Mouse (Mus musculus): Measurements from ENCODE around the gene Ect2l. TPM values are rescaled to one million over a fixed set of nuclear protein-coding genes. Genes with fewer than 3 reads are reported as not detected.

The Ect2l gene
- total RNA-seq (2014; fragmentation: Nextera tagmentation) (not detected in 2 replicates), total RNA-seq (2017) (0.22 TPM in 1 of 2 replicates, not detected in the other), polyA plus RNA-seq (2012) (not detected in 2 replicates)

DNA sequence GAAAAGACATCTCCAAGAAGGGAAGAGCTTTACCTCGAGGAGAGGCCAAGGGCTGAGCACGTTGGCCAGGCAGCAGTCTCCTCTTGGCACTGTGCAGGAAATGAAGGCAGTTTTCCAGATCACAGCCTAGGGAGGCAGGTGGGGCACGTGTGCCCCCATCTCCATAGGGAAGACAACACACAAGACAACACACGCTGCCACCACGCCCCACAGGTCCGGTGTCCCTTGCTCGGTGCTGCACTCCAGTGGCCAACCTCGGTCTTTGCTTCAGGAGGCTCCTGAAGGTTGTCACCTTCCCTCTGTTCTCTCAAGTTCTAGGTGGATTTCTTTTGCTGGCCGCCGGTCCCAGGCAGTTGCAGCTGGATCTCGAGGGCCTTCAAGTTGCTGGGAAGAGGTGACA lies at the start of gene Ect2l:
TSS of gene Ect2l (minus strand) at position 165 of the 400 bp plus-strand sequence.
- H3K9me3 ChIP-seq (replicated peaks), result no peaks in the 10 kb centered on the region
- H3K36me3 ChIP-seq (replicated peaks), result no peaks in the 10 kb centered on the region
- H3K4me1 ChIP-seq (ENCODE audit: insufficient read depth, low read depth, low read length), result peaks cover 5% of the 10 kb centered on the region
- peak; percentile 25 for DNase-seq (ENCODE audit: low spot score)
- peak; percentile 68 for ATAC-seq (ENCODE audit: extremely low read depth, insufficient number of reproducible peaks, low FRiP score, poor library complexity, severe bottlenecking)
- H3K27me3 ChIP-seq (ENCODE audit: insufficient read depth, low read length), result peaks cover 4% of the 10 kb centered on the region
- no peak within 1 kb of the TSS for H3K4me3 ChIP-seq (ENCODE audit: low read depth, low read length)
- TF ChIP-seq CTCF (IDR thresholded peaks at IDR 0.05; ENCODE audit: low read depth, low read length), result peak; percentile 58
- TF ChIP-seq POLR2AphosphoS5 (IDR thresholded peaks at IDR 0.05; ENCODE audit: insufficient replicate concordance, low read depth, low read length), result no peak

GRCm38 (mm10) chr10:18251345-18251744 lies 40.7 kb upstream of the Ect2l start:
- TF ChIP-seq GATA1 (IDR thresholded peaks at IDR 0.05; ENCODE audit: borderline replicate concordance, low read length), result no peak
- no peak for TF ChIP-seq CTCF (IDR thresholded peaks at IDR 0.05; ENCODE audit: low read depth, low read length)
- TF ChIP-seq TAL1 (conservative IDR thresholded peaks at IDR 0.05; ENCODE audit: low read depth, low read length), result no peak
- TF ChIP-seq GATA2 (IDR thresholded peaks at IDR 0.05; ENCODE audit: borderline replicate concordance, low read depth, low read length), result no peak
- TF ChIP-seq POLR2AphosphoS5 (IDR thresholded peaks at IDR 0.05; ENCODE audit: insufficient replicate concordance, low read depth, low read length), result no peak
- Histone ChIP-seq H3K4me1 (ENCODE audit: insufficient read depth, low read depth, low read length) (no peaks in the 10 kb centered on the region), H3K27me3 (ENCODE audit: insufficient read depth, low read length) (peaks cover 4% of the 10 kb centered on the region; the same call in 1 of the 2 replicates), H3K9me3 (replicated peaks) (no peaks in the 10 kb centered on the region), H3K4me3 (ENCODE audit: low read depth, low read length) (no peak overlapping the region), H3K36me3 (replicated peaks) (no peaks in the 10 kb centered on the region)
- ATAC-seq (ENCODE audit: extremely low read depth, insufficient number of reproducible peaks, low FRiP score, poor library complexity, severe bottlenecking) (no peak), DNase-seq (ENCODE audit: low spot score) (no peak)

- ATAC-seq (ENCODE audit: extremely low read depth, insufficient number of reproducible peaks, low FRiP score, poor library complexity, severe bottlenecking) (no peak), DNase-seq (ENCODE audit: low spot score) (no peak)
- H3K4me1 ChIP-seq (ENCODE audit: insufficient read depth, low read depth, low read length), result no peaks in the 10 kb centered on the region
- no peak for TF ChIP-seq TAL1 (conservative IDR thresholded peaks at IDR 0.05; ENCODE audit: low read depth, low read length)
- no peak for TF ChIP-seq POLR2AphosphoS5 (IDR thresholded peaks at IDR 0.05; ENCODE audit: insufficient replicate concordance, low read depth, low read length)
- no peak for TF ChIP-seq GATA2 (IDR thresholded peaks at IDR 0.05; ENCODE audit: borderline replicate concordance, low read depth, low read length)
- no peak for TF ChIP-seq CTCF (IDR thresholded peaks at IDR 0.05; ENCODE audit: low read depth, low read length)
- TF ChIP-seq GATA1 (IDR thresholded peaks at IDR 0.05; ENCODE audit: borderline replicate concordance, low read length), result no peak
- H3K27me3 ChIP-seq (ENCODE audit: insufficient read depth, low read length), result peaks cover 4% of the 10 kb centered on the region; the same call in 1 of the 2 replicates
- no peaks in the 10 kb centered on the region for H3K9me3 ChIP-seq (replicated peaks)
- no peaks in the 10 kb centered on the region for H3K36me3 ChIP-seq (replicated peaks)
- H3K4me3 ChIP-seq (ENCODE audit: low read depth, low read length), result no peak overlapping the region
These were observed 32.9 kb upstream of the Ect2l start for GRCm38 (mm10) chr10:18243614-18244013.

DNA sequence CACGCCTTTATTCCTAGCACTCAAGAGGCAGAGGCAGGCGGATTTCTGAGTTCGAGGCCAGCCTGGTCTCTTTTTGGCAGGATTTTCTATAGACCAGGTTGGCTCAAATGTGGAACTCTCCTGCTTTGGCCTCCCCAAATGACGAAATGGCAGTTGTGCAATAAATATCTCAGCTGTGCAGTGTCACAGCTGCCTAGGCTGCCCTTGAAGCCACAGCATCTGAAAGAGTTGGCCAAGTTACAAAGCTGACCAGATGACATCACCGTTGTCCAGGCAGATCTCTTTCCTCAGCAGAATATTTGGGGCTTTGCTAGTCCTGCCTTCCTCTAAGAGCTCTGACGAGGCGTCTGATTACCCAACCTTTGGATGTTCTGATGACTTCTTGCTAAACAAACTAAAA lies 26.5 kb upstream of the Ect2l start:
- no peak for DNase-seq (ENCODE audit: low spot score)

GRCm38 (mm10) chr10:18236328-18236927 lies 25.7 kb upstream of the Ect2l start:
- H3K4me1 ChIP-seq (ENCODE audit: insufficient read depth, low read depth, low read length), result peaks cover 19% of the 10 kb centered on the region
- H3K4me3 ChIP-seq (ENCODE audit: low read depth, low read length), result no peak overlapping the region
- H3K36me3 ChIP-seq (replicated peaks), result no peaks in the 10 kb centered on the region
- no peaks in the 10 kb centered on the region for H3K27me3 ChIP-seq (ENCODE audit: insufficient read depth, low read length)
- no peaks in the 10 kb centered on the region for H3K9me3 ChIP-seq (replicated peaks)
- no peak for ATAC-seq (ENCODE audit: extremely low read depth, insufficient number of reproducible peaks, low FRiP score, poor library complexity, severe bottlenecking)
- DNase-seq (ENCODE audit: low spot score), result no peak
- TF ChIP-seq POLR2AphosphoS5 (IDR thresholded peaks at IDR 0.05; ENCODE audit: insufficient replicate concordance, low read depth, low read length), result no peak
- TF ChIP-seq GATA1 (IDR thresholded peaks at IDR 0.05; ENCODE audit: borderline replicate concordance, low read length), result no peak
- TF ChIP-seq CTCF (IDR thresholded peaks at IDR 0.05; ENCODE audit: low read depth, low read length), result no peak
- TF ChIP-seq TAL1 (conservative IDR thresholded peaks at IDR 0.05; ENCODE audit: low read depth, low read length), result no peak
- TF ChIP-seq GATA2 (IDR thresholded peaks at IDR 0.05; ENCODE audit: borderline replicate concordance, low read depth, low read length), result no peak

More for the DNA sequence above, 26.5 kb upstream of the Ect2l start:
- TF ChIP-seq CTCF (IDR thresholded peaks at IDR 0.05; ENCODE audit: low read depth, low read length) (no peak), TAL1 (conservative IDR thresholded peaks at IDR 0.05; ENCODE audit: low read depth, low read length) (no peak)
- no peaks in the 10 kb centered on the region for H3K27me3 ChIP-seq (ENCODE audit: insufficient read depth, low read length)
- H3K4me1 ChIP-seq (ENCODE audit: insufficient read depth, low read depth, low read length), result peaks cover 19% of the 10 kb centered on the region
- H3K36me3 ChIP-seq (replicated peaks), result no peaks in the 10 kb centered on the region
- H3K4me3 ChIP-seq (ENCODE audit: low read depth, low read length), result no peak overlapping the region
- ATAC-seq (ENCODE audit: extremely low read depth, insufficient number of reproducible peaks, low FRiP score, poor library complexity, severe bottlenecking), result no peak
- no peaks in the 10 kb centered on the region for H3K9me3 ChIP-seq (replicated peaks)

- H3K36me3 ChIP-seq (replicated peaks), result no peaks in the 10 kb centered on the region
- no peaks in the 10 kb centered on the region for H3K9me3 ChIP-seq (replicated peaks)
- H3K4me3 ChIP-seq (ENCODE audit: low read depth, low read length), result peak overlapping the region; percentile 81
- no peaks in the 10 kb centered on the region for H3K27me3 ChIP-seq (ENCODE audit: insufficient read depth, low read length)
- DNase-seq (ENCODE audit: low spot score), result no peak
- TF ChIP-seq TAL1 (conservative IDR thresholded peaks at IDR 0.05; ENCODE audit: low read depth, low read length) (no peak), POLR2AphosphoS5 (IDR thresholded peaks at IDR 0.05; ENCODE audit: insufficient replicate concordance, low read depth, low read length) (no peak), GATA1 (IDR thresholded peaks at IDR 0.05; ENCODE audit: borderline replicate concordance, low read length) (no peak)
- peaks cover 19% of the 10 kb centered on the region for H3K4me1 ChIP-seq (ENCODE audit: insufficient read depth, low read depth, low read length)
- ATAC-seq (ENCODE audit: extremely low read depth, insufficient number of reproducible peaks, low FRiP score, poor library complexity, severe bottlenecking), result no peak
These were observed 24.7 kb upstream of the Ect2l start for GRCm38 (mm10) chr10:18235402-18235747.
